Mouse (Mus musculus) heart, embryonic 13.5 days (tissue): ENCODE results near the gene Gm10096. TPM values are rescaled to one million over a fixed set of nuclear protein-coding genes. Genes with fewer than 3 reads are reported as not detected.
"Not testable (repeated sequence)": the region's sequence is repeated elsewhere in the genome, so short reads cannot be mapped to it uniquely, and the experiment has no call there.

Source experiments
- ATAC-seq: fragments of 200-750 bp; cut with Nextera tagmentation; 2 replicates; pipeline ENCODE4 v1.8.0; 2017; ENCODE audit warnings: moderate TSS enrichment; ENCODE audit not compliant: insufficient number of reproducible peaks, low FRiP score, low TSS enrichment; ENCODE audit errors: extremely low read depth
- H3K27ac ChIP-seq: fragments of 300-500 bp; sonication (generic); replicated peaks from 2 replicates; pipeline ENCODE4 v1.5.1; 2015; ENCODE audit warnings: moderate library complexity, mild to moderate bottlenecking, inconsistent platforms
- H3K27me3 ChIP-seq: fragments of 300-500 bp; sonication (generic); replicated peaks from 2 replicates; pipeline ENCODE4 v1.6.1; 2015; ENCODE audit warnings: mild to moderate bottlenecking, inconsistent platforms
- H3K36me3 ChIP-seq: fragments of 300-500 bp; sonication (generic); 2 replicates; pipeline ENCODE4 v1.6.1; 2015; ENCODE audit warnings: mild to moderate bottlenecking, inconsistent platforms
- H3K4me1 ChIP-seq: fragments of 300-500 bp; sonication (generic); 2 replicates; pipeline ENCODE4 v1.6.1; 2015; ENCODE audit warnings: inconsistent platforms
- H3K4me2 ChIP-seq: fragments of 300-500 bp; sonication (generic); 2 replicates; pipeline ENCODE4 v1.6.1; 2015; ENCODE audit warnings: inconsistent platforms, mild to moderate bottlenecking, moderate library complexity
- H3K4me3 ChIP-seq: fragments of 300-500 bp; sonication (generic); 2 replicates; pipeline ENCODE4 v1.5.1; 2015; ENCODE audit warnings: moderate library complexity, mild to moderate bottlenecking, inconsistent platforms
- H3K9ac ChIP-seq: fragments of 300-500 bp; sonication (generic); 2 replicates; pipeline ENCODE4 v1.6.1; 2015; ENCODE audit warnings: inconsistent platforms, mild to moderate bottlenecking, moderate library complexity
- H3K9me3 ChIP-seq: fragments of 300-500 bp; sonication (generic); 2 replicates; pipeline ENCODE4 v1.6.1; 2016; ENCODE audit warnings: inconsistent platforms
- WGBS: fragments of 180-500 bp; shearing (Covaris S2); methylation state at CpG from one replicate; pipeline ENCODE4 v1.1.7; 2015; ENCODE audit warnings: mixed read lengths; 5-methylcytosine and 5-hydroxymethylcytosine counted together
- polyA plus RNA-seq: library from polyadenylated mRNA; unstranded; fragments of >200 nt; fragmentation: Nextera tagmentation; extraction: Ambion mirVana; gene quantifications from 2 replicates; pipeline ENCODE4 v1.2.1, GENCODE M21; 2015

Gene Gm10096
- polyA plus RNA-seq = not detected in 2 replicates

- H3K4me1 ChIP-seq, H3K4me3 ChIP-seq: not testable (repeated sequence)
- no CpG with 5 or more reads among the region's 5 CpGs for WGBS
Observed at GRCm38 (mm10) chrX:28954602-28955001, at the start of gene Gm10096. TSS of gene Gm10096 (minus strand) at chrX:28954702.

More at GRCm38 (mm10) chrX:28954602-28955001, at the start of gene Gm10096:
- H3K4me2 ChIP-seq, H3K36me3 ChIP-seq, H3K9ac ChIP-seq, H3K9me3 ChIP-seq, ATAC-seq, H3K27me3 ChIP-seq, H3K27ac ChIP-seq: not testable (repeated sequence)
